Mouse (Mus musculus) cerebellum, adult 2 months (tissue): ENCODE data around the gene Myo18a. TPM values are rescaled to one million over a fixed set of nuclear protein-coding genes. Genes with fewer than 3 reads are reported as not detected.

Source experiments
- DNase-seq, 2 experiments: peaks; one replicate each; pipeline ENCODE4 v3.0.0; 2021
- H3K27ac ChIP-seq: fragments of 200-500 bp; 2 replicates; pipeline ENCODE4 v1.5.1; 2012; ENCODE audit warnings: low read length, control low read depth, inconsistent platforms; ENCODE audit not compliant: insufficient read depth
- H3K27me3 ChIP-seq: fragments of 200-500 bp; 2 replicates; pipeline ENCODE4 v1.6.1; 2012; ENCODE audit warnings: inconsistent platforms, mild to moderate bottlenecking, low read length, moderate library complexity; ENCODE audit not compliant: control insufficient read depth, insufficient read depth
- H3K4me1 ChIP-seq: fragments of 200-500 bp; 2 replicates; pipeline ENCODE4 v1.6.1; 2011; ENCODE audit warnings: low read length; ENCODE audit not compliant: control insufficient read depth, insufficient read depth
- H3K4me3 ChIP-seq: fragments of 200-500 bp; replicated peaks from 2 replicates; pipeline ENCODE3; 2011; ENCODE audit warnings: mild to moderate bottlenecking, low read depth, low read length, control low read depth; ENCODE audit not compliant: insufficient read depth
- CTCF ChIP-seq: fragments of 200-500 bp; IDR thresholded peaks from 2 replicates; pipeline ENCODE4 v1.5.1; 2011; ENCODE audit warnings: low read depth, mild to moderate bottlenecking, control low read depth, low read length, moderate library complexity, borderline replicate concordance; ENCODE audit not compliant: insufficient read depth
- POLR2A ChIP-seq: fragments of 200-500 bp; IDR thresholded peaks from 2 replicates; pipeline ENCODE4 v1.6.1; 2011; ENCODE audit warnings: low read length, control low read depth, borderline replicate concordance; ENCODE audit not compliant: insufficient read depth
- WGBS: fragments of 180-500 bp; shearing (Covaris S2); methylation state at CpG from one replicate; pipeline ENCODE4 v1.1.7; 2018; 5-methylcytosine and 5-hydroxymethylcytosine counted together
- polyA plus RNA-seq: library from polyadenylated mRNA; depleted of rRNA; stranded (reverse); fragments of >200 nt; gene quantifications from 2 replicates; pipeline ENCODE4 v1.2.3, GENCODE M21; 2012

Myo18a gene
- polyA plus RNA-seq, 1 experiment, result 62.1 TPM

DNA sequence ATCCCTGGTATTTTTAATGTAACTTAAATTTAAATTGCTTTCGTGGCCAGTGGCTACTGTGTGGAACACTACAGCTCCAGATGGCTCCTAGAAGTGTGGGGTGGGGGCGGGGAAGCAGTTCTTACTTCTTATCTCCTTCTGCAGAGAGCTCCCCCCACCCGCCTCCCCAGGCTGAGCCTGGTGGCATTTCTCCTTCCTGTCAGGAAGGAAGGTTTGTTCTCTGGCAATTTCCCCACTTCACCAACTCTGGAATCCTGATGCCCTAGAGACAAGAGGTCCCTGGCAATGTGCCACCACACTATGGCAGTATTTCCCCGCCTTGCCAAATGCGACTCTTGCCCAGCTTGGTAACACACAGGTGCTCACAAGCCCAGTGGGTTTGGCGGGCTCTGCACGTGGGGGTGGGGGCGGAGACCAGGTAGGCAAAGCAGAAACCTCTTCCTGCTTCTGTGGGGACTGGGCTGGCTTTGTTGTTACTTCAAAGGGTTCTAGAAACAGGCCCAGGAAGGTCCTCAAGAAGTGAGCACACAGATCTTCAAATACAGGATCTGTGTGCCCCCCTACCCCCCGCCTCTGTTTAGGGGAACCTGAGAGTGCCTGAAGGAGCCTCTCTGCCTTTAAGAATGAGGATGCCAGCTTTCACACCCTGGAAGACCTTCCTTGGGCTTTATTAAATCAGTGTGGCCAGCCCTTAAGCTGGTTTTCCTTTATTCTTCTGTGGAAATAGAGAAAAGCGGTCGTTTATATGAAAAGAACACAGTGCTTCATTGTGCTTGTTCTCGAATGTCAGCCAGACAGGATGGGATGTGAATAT is 28.9 kb downstream of the Myo18a start:
- DNase-seq, result peak in 1 of 2 experiments; percentile 57
- TF ChIP-seq CTCF, result no peak
- TF ChIP-seq POLR2A, result no peak

DNA sequence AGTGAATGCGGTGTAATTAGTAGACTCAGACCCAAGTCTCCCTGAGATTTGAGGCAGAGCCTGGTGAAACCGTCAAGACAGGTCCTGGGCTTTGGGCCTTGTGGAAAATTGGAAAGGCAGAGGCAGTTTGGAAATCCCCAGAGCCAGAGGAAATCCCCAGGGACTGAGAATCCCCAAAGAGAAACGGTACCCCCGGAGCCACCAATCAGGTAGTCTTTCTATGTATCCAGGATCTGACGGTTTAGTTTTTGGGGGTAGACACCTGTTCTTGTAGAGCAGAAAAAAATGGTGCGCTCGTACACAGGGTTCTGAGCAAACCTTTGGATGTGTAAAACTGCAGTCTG is 29.5 kb downstream of the Myo18a start:
- TF ChIP-seq CTCF, result no peak
- TF ChIP-seq POLR2A, result no peak
- DNase-seq, result no peak
- H3K4me3 ChIP-seq, result no peak overlapping the region
- H3K27me3 ChIP-seq, result no peaks in the 10 kb centered on the region
- 67% methylated on average over 7 of the region's 7 CpGs for WGBS
- no peak overlapping the region for H3K27ac ChIP-seq
- H3K4me1 ChIP-seq, result peaks cover 19% of the 10 kb centered on the region

More for the DNA sequence above, 28.9 kb downstream of the Myo18a start:
- Histone ChIP-seq H3K27me3 (no peaks in the 10 kb centered on the region), H3K4me1 (peaks cover 19% of the 10 kb centered on the region), H3K4me3 (no peak overlapping the region), H3K27ac (peak overlapping the region; percentile 19; the same call in 1 of the 2 replicates)
- WGBS, result 31% methylated on average over 12 of the region's 12 CpGs

DNA sequence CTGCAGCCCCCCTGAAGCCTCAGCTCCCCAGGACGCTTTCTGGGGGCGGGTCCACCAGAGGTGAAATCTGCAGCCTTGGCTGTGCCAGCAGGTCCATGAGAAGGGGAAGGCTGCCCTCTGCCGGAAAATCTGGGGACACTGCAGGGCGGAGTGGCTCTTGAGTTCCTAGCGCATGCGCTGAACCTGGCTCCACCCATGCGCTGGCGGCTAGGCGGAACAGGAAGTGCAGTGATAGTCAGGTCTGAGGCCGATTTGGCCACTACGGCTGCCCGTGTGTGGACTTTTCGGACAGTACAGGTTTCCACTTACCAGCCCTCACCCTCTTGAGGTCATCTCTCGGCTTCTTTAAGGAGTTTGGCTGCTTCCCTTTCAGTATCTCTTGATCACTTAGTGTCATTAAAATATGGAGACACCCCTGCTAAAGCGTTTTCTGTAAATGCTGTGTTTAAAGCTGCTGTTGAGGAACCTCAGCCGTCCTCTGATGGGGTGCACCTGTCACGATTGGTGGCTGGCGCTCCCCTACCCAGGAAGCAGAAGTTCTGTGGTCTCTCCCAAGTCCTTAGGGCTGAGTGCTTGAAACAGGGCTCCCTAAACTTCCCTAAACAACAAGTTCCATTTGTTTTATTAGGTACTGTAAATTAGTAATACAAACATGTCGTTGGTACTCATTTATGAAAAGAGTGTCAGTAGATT is 30.3 kb downstream of the Myo18a start:
- peaks cover 19% of the 10 kb centered on the region for H3K4me1 ChIP-seq
- WGBS, result 4% methylated on average over 19 of the region's 19 CpGs
- H3K4me3 ChIP-seq, result peak overlapping the region; percentile 18
- peak; percentile 52; the same call in 1 of the 2 replicates for TF ChIP-seq POLR2A
- TF ChIP-seq CTCF, result peak; percentile 97
- H3K27me3 ChIP-seq, result no peaks in the 10 kb centered on the region
- no peak overlapping the region for H3K27ac ChIP-seq
- DNase-seq, result peak; percentile 94 to 97

DNA sequence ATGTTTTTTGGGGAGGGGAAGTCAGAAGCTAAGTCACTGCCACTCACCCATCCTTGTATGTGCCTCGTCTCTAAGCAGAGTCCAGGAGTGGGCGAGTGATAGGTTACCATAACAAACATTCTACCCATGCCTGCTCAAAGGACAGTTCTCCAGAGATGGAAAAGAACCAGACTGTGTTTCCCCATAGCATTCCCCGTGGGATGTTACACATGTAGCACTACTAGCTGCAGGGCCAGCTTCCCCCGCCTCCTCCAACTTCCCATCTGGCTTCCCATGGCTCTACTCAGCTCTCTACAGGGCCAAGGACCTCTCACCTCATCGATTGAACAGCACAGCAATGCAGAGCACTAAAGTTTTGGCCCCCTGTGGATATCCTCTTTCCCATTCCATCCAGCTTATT is 32.2 kb downstream of the Myo18a start:
- WGBS, result 77% methylated on average over 5 of the region's 5 CpGs
- peaks cover 17% of the 10 kb centered on the region for H3K4me1 ChIP-seq
- H3K27ac ChIP-seq, result no peak overlapping the region
- H3K27me3 ChIP-seq, result no peaks in the 10 kb centered on the region
- H3K4me3 ChIP-seq, result no peak overlapping the region
- TF ChIP-seq CTCF, result no peak
- no peak for DNase-seq

DNA sequence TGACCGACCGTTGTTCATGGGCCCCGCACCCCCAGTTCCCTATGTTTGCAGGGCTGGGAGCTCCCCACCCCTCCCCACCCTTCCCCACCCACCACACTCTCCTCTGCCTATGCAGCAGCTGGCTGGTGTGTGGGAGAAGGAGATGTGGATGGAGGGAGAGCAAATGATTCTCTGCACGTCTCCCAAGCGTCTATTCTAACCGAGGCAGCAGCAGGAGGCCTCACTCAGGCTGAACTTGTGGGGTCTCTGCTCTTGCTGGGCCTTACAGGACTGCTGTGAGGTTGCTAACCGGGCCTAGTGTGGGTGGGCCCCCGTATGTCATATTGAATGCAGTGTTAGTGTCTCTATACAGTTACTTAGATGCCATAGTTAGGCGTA is 37.4 kb downstream of the Myo18a start:
- Histone ChIP-seq H3K4me1 (peaks cover 14% of the 10 kb centered on the region), H3K27ac (no peak overlapping the region), H3K4me3 (no peak overlapping the region), H3K27me3 (no peaks in the 10 kb centered on the region)
- no peak for TF ChIP-seq POLR2A
- TF ChIP-seq CTCF, result no peak
- no peak for DNase-seq
- WGBS, result 75% methylated on average over 9 of the region's 9 CpGs

DNA sequence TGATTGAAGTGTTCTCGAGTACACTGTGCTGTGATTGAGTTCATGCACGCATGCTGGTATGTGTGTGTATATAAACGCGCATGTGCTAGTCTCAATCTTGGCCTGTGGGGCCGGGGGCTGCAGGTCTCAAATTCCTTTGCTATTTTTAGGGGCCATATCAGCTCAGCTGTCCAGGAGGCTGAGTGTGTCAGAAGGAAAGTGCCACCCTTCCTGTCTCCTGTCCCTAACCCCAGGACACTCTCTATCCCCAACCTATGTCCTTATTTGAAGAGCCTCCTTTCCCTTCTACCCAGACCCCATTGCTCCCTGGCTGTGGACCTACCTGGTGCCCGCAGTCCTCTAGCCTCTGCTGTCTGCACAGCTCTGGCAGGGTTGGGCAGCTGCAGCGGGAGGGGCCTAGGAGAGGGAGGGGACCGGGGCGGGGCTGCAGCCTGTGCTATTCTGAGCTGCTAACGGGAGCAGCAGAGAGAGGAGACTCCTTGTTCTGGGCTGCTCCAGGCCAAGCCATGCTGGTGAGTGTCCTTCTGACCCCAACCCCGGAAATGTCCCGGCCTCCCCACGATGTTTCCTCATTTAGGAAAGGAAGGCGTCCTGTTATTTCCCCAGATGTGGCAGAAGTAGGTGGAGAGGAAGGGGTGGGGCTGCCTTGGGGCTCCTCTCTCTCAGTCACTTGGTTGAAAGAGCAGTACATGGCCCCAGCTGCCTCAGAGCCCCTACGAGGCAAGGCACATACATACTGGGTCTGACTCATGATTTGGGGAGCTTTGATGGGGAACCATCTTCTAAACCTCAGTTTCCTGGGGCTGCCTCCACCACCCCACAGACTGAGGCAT is 38.0 kb downstream of the Myo18a start:
- DNase-seq, result no peak
- H3K27ac ChIP-seq, result no peak overlapping the region

DNA sequence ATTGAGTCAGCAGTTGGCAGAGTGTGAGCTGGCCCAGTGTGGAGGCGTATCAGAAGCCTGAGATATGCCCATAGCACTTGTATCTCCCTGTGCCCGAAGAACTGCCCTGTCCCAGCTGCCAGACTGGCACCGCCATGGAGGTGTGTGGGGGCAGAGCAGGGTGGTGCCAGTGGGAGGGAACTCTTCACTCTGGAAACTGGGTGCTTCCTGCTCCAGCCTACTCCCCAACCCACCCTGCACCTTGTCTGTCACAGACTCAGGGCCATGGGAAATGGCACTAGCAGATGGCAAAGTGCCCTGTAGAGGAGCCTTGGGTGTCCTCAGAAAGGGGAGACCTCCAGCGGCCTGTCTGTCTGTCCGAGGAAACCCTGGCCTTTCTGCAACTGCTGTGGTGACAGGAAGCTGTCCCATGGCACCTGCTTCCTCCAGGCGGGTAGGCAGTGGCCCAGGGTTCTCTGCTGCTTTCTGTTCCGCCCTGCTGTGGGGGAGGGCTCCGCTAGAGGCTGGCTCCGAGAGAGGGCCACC is 39.4 kb downstream of the Myo18a start:
- DNase-seq, result no peak

More for the DNA sequence above, 38.0 kb downstream of the Myo18a start:
- Histone ChIP-seq H3K27me3 (no peaks in the 10 kb centered on the region), H3K4me1 (peaks cover 15% of the 10 kb centered on the region), H3K4me3 (no peak overlapping the region)
- TF ChIP-seq POLR2A (no peak), CTCF (no peak)
- 42% methylated on average over 15 of the region's 15 CpGs for WGBS

More for the DNA sequence above, 39.4 kb downstream of the Myo18a start:
- TF ChIP-seq CTCF (no peak), POLR2A (no peak)
- WGBS, result 51% methylated on average over 9 of the region's 9 CpGs
- Histone ChIP-seq H3K27me3 (no peaks in the 10 kb centered on the region), H3K4me1 (peaks cover 19% of the 10 kb centered on the region), H3K4me3 (no peak overlapping the region), H3K27ac (no peak overlapping the region; the same call in 1 of the 2 replicates)
